Mouse (Mus musculus) brain, embryonic 14.5 days (tissue): ENCODE measurements around the gene Prkra.

Source experiments
- CTCF ChIP-seq: fragments of 200-500 bp; IDR thresholded peaks from 2 replicates; pipeline ENCODE4 v1.5.1; 2012; ENCODE audit warnings: inconsistent platforms, mild to moderate bottlenecking, moderate library complexity, borderline replicate concordance; ENCODE audit not compliant: insufficient read depth, insufficient read length; ENCODE audit errors: extremely low read depth
- POLR2A ChIP-seq: fragments of 200-500 bp; IDR thresholded peaks from 2 replicates; pipeline ENCODE4 v1.6.1; 2012; ENCODE audit warnings: mild to moderate bottlenecking, inconsistent platforms, borderline replicate concordance; ENCODE audit not compliant: poor library complexity, insufficient read depth, insufficient read length, severe bottlenecking; ENCODE audit errors: extremely low read depth

DNA sequence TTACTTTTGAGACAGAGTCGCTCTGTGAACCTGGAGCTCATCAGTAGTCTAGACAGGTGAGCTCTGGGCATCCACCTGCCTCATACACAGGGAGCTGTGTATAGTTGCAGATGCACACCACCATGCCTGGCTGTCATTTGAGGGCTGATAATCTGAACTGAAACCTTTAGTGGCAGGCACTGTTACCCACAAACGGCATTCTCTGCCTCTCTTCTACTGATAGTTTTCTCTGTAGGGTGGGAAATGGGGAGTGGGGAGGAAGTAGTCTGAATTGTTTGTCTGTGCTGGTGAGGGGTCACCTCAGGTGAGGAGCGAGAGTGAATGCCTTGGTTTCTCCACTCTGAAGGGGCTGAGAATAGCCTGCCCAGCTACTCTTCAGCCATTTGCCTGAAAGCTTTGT is 39.8 kb upstream of the Prkra start:
- TF ChIP-seq POLR2A (no peak), CTCF (no peak)
